In genomic region chr17:6782611-6783005, GRCm38 (mm10) we compare ENCODE assay signal across 8 mouse cellular contexts. TPM values are rescaled to one million over a fixed set of nuclear protein-coding genes. Genes with fewer than 3 reads are reported as not detected.
DNase-seq lines count a peak whose midpoint lies in the region; ATAC-seq and TF ChIP-seq lines count a peak whose summit lies in the region.

Gene Ezr, minus strand, starts transcription at chr17:6782784.

- TF ChIP-seq CTCF in brain, embryonic 14.5 days (IDR thresholded peaks at IDR 0.05; ENCODE audit: borderline replicate concordance, extremely low read depth, insufficient read depth, insufficient read length) = no peak

- peak; percentile 55; the same call in 1 of the 2 replicates for TF ChIP-seq POLR2A in brain, embryonic 14.5 days (IDR thresholded peaks at IDR 0.05; ENCODE audit: borderline replicate concordance, extremely low read depth, insufficient read depth, insufficient read length, poor library complexity, severe bottlenecking)

- WGBS in heart, embryonic 11.5 days (ENCODE audit: insufficient replicate concordance) = under 1% methylated on average over 52 of the region's 52 CpGs
- WGBS in kidney, embryonic 16.5 days = under 1% methylated on average over 52 of the region's 52 CpGs
- 0% methylated on average over 52 of the region's 52 CpGs for WGBS in liver, embryonic 12.5 days (ENCODE audit: insufficient replicate concordance)
- under 1% methylated on average over 52 of the region's 52 CpGs for WGBS in stomach, embryonic 15.5 days

- no peaks in the 10 kb centered on the region for H3K9me3 ChIP-seq in erythroblast, embryonic 14.5 days (ENCODE audit: control insufficient read depth, low read length)
- H3K9me3 ChIP-seq in heart, embryonic 11.5 days (replicated peaks; ENCODE audit: control insufficient read depth, low read length) = no peaks in the 10 kb centered on the region
- H3K9me3 ChIP-seq in kidney, embryonic 16.5 days (ENCODE audit: low read length) = no peaks in the 10 kb centered on the region
- no peaks in the 10 kb centered on the region for H3K9me3 ChIP-seq in liver, embryonic 12.5 days (replicated peaks)
- H3K9me3 ChIP-seq in stomach, embryonic 15.5 days = no peaks in the 10 kb centered on the region

- H3K4me1 ChIP-seq in erythroblast, embryonic 14.5 days (ENCODE audit: control insufficient read depth) = peaks cover 59% of the 10 kb centered on the region
- peaks cover 14% of the 10 kb centered on the region for H3K4me1 ChIP-seq in heart, embryonic 11.5 days (ENCODE audit: control insufficient read depth, insufficient read depth, low read length)
- H3K4me1 ChIP-seq in kidney, embryonic 16.5 days (ENCODE audit: insufficient read depth, low read length) = peaks cover 37% of the 10 kb centered on the region
- peaks cover 54% of the 10 kb centered on the region for H3K4me1 ChIP-seq in liver, embryonic 12.5 days
- peaks cover 23% of the 10 kb centered on the region for H3K4me1 ChIP-seq in stomach, embryonic 15.5 days

- peak; percentile 92 for DNase-seq in brain, embryonic 14.5 days (ENCODE audit: low read depth)
- peak; percentile 94 for DNase-seq in naive thymus-derived CD4-positive, alpha-beta T cell, adult 2 months (ENCODE audit: low read depth)

- peak within 1 kb of the TSS; percentile 95 for H3K9ac ChIP-seq in heart, embryonic 11.5 days (ENCODE audit: low read depth, low read length)
- peak within 1 kb of the TSS; percentile 91 for H3K9ac ChIP-seq in kidney, embryonic 16.5 days (replicated peaks; ENCODE audit: low read length)
- peak within 1 kb of the TSS; percentile 94 for H3K9ac ChIP-seq in liver, embryonic 12.5 days
- peak within 1 kb of the TSS; percentile 81 for H3K9ac ChIP-seq in stomach, embryonic 15.5 days

- peak within 1 kb of the TSS; percentile 82 for H3K27ac ChIP-seq in heart, embryonic 11.5 days (ENCODE audit: low read depth, low read length)
- H3K27ac ChIP-seq in kidney, embryonic 16.5 days (ENCODE audit: low read length) = peak within 1 kb of the TSS; percentile 97
- peak within 1 kb of the TSS; percentile 94 for H3K27ac ChIP-seq in liver, embryonic 12.5 days
- peak within 1 kb of the TSS; percentile 97 for H3K27ac ChIP-seq in stomach, embryonic 15.5 days

- H3K36me3 ChIP-seq in erythroblast, embryonic 14.5 days (ENCODE audit: control insufficient read depth) = peaks cover 8% of the 10 kb centered on the region
- H3K36me3 ChIP-seq in heart, embryonic 11.5 days (ENCODE audit: control insufficient read depth, insufficient read depth, low read length) = no peaks in the 10 kb centered on the region
- no peaks in the 10 kb centered on the region for H3K36me3 ChIP-seq in kidney, embryonic 16.5 days (ENCODE audit: insufficient read depth, low read length)
- H3K36me3 ChIP-seq in liver, embryonic 12.5 days = no peaks in the 10 kb centered on the region; the same call in 1 of the 2 replicates
- no peaks in the 10 kb centered on the region for H3K36me3 ChIP-seq in stomach, embryonic 15.5 days

- peak; percentile 60 for ATAC-seq in CD4-positive, CD25-positive, alpha-beta regulatory T cell, adult 4 months
- ATAC-seq in heart, embryonic 11.5 days (replicated peaks; ENCODE audit: insufficient number of reproducible peaks, low FRiP score, low TSS enrichment) = peak; percentile 80
- peak; percentile 85 for ATAC-seq in kidney, embryonic 16.5 days (ENCODE audit: low FRiP score, low TSS enrichment)
- peak; percentile 88 for ATAC-seq in liver, embryonic 12.5 days
- ATAC-seq in stomach, embryonic 15.5 days (ENCODE audit: insufficient read depth, low FRiP score, low read depth) = peak; percentile 88

- H3K27me3 ChIP-seq in erythroblast, embryonic 14.5 days (ENCODE audit: control insufficient read depth) = no peaks in the 10 kb centered on the region
- H3K27me3 ChIP-seq in heart, embryonic 11.5 days (ENCODE audit: control insufficient read depth, insufficient read depth, low read length) = no peaks in the 10 kb centered on the region
- 0 out of 2 replicates have a peak, but pooled peaks cover 5% of the 10 kb centered on the region for H3K27me3 ChIP-seq in kidney, embryonic 16.5 days (ENCODE audit: insufficient read depth, low read length)
- no peaks in the 10 kb centered on the region for H3K27me3 ChIP-seq in liver, embryonic 12.5 days (replicated peaks)
- H3K27me3 ChIP-seq in stomach, embryonic 15.5 days (replicated peaks) = no peaks in the 10 kb centered on the region

- H3K4me3 ChIP-seq in erythroblast, embryonic 14.5 days (replicated peaks) = peak within 1 kb of the TSS; percentile 88
- H3K4me3 ChIP-seq in heart, embryonic 11.5 days (ENCODE audit: low read depth, low read length) = peak within 1 kb of the TSS; percentile 91
- H3K4me3 ChIP-seq in kidney, embryonic 16.5 days (ENCODE audit: low read length) = peak within 1 kb of the TSS; percentile 93
- H3K4me3 ChIP-seq in liver, embryonic 12.5 days = peak within 1 kb of the TSS; percentile 91
- peak within 1 kb of the TSS; percentile 88 for H3K4me3 ChIP-seq in stomach, embryonic 15.5 days (replicated peaks)

- H3K4me2 ChIP-seq in heart, embryonic 11.5 days = peak within 1 kb of the TSS; percentile 81
- H3K4me2 ChIP-seq in kidney, embryonic 16.5 days (replicated peaks; ENCODE audit: low read depth, low read length) = peak within 1 kb of the TSS; percentile 82
- H3K4me2 ChIP-seq in liver, embryonic 12.5 days = peak within 1 kb of the TSS; percentile 93
- H3K4me2 ChIP-seq in stomach, embryonic 15.5 days = peak within 1 kb of the TSS; percentile 84

RNA-seq across cellular contexts. Expression of gene Ezr, which starts in this region (rescaled TPM):
- polyA plus RNA-seq in CD4-positive, CD25-positive, alpha-beta regulatory T cell, adult 4 months (2017; shearing (Covaris generic)) = 100 to 1,000 TPM; 110 to 136 TPM
- 42.8 and 44.5 TPM in 2 replicates for polyA plus RNA-seq in brain, embryonic 14.5 days (2012; rRNA removed)
- 10.2 and 11.2 TPM in 2 replicates for polyA plus RNA-seq in erythroblast, embryonic 14.5 days (2012)
- polyA plus RNA-seq in heart, embryonic 11.5 days (2014; fragmentation: Nextera tagmentation; extraction: Ambion mirVana) = 89.2 and 109 TPM in 2 replicates
- 240 and 248 TPM in 2 replicates for polyA plus RNA-seq in kidney, embryonic 16.5 days (2015; fragmentation: Nextera tagmentation; extraction: Ambion mirVana)
- polyA plus RNA-seq in liver, embryonic 12.5 days (2016; fragmentation: Nextera tagmentation; extraction: Ambion mirVana) = 67.9 and 72.4 TPM in 2 replicates
- polyA plus RNA-seq in stomach, embryonic 15.5 days (2015; fragmentation: Nextera tagmentation; extraction: Ambion mirVana) = 223 and 228 TPM in 2 replicates

Comparison
In these comparisons a context has a peak if more than half of its experiments do, and no peak if none do; other contexts are left out.
1. Peak in every context shown above with its lines: DNase-seq, ATAC-seq, H3K4me3 ChIP-seq and H3K27ac ChIP-seq.